Mouse (Mus musculus): Measurements from ENCODE around the gene Smim14.
A peak's percentile ranks its signal among the peaks of the same experiment; 100 is the strongest.
"Not testable (repeated sequence)": the region's sequence is repeated elsewhere in the genome, so short reads cannot be mapped to it uniquely, and the experiment has no call there.

The Smim14 gene

GRCm38 (mm10) chr5:65514635-65515278 is 22.2 kb downstream of the Smim14 start:
- no peak for DNase-seq

DNA sequence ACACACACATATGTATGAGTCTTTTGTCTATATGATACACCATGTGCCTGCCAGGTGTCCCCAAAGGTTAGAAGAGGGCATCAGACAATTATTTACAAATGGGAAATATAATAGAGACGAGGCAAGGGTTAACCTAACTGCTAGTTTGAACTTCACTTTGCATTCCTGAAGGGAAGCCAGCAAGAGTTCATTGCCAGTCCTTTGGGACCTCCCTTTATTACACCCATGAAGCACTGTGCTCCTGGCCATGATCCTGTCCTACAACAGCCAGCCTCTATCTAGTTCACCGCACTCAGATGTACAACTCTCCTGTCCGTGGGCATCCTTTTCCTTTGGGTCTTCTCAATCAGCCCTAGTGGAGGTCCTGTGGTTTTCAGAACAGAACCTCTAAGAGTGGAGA is 23.5 kb downstream of the Smim14 start:
- DNase-seq: no peak

DNA sequence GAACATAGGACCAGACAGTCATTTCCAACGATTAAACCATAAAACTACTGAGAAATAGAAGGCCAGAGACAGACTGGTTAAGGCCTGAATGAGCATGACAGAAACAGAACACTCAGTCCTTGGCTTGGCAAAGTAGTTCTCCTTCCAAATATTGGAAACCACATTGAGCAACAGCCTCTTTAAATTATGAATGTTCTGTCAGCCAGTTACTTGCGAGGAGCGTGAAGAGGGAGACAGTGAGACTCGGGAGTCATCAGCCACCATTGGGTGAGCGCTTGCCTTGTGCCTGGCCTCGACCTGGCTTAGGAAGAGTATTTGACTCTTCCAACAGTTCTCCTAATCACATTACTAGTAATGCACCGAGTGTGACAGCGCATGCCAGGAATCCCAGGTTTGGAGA is 28.6 kb downstream of the Smim14 start:
- no peak for DNase-seq

DNA sequence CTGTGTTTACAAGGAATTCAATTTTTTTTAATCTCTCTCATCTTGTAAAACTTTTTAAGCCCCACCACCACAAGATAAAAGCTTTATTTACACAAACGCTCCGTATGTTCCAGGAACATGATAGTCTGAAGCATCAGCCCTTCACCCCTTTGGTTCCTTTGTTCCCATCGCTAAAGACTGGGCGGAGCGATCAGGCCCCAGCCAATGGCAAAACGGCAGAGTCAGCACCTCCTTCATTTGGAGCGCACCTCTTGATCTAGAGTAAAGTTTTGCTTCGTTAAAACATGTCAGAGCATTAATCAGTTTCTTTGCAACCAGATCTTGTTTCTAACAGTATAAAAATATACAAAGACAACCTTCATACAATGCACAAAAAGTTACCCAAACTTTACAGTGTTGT is 31.2 kb downstream of the Smim14 start:
- DNase-seq: peak; percentile 44 to 62

DNA sequence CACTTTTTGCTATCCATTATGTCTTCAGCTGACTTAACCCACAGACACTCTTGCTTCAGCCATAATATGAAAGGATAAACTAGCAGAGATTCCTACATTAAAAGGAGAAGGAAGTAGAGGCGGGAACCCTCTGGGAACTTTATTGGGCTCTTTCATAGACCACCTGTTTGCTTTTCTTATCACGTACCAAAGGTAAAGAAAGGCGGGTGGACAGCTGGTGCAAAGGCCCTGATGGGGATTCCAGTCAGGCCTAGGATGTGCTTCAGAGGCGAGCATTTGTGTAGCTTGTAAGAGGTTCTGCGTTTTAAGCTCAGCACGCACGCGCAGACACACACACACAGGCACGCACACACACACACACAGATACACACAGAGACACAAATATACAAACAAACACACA is 35.6 kb downstream of the Smim14 start:
- no peak for DNase-seq

DNA sequence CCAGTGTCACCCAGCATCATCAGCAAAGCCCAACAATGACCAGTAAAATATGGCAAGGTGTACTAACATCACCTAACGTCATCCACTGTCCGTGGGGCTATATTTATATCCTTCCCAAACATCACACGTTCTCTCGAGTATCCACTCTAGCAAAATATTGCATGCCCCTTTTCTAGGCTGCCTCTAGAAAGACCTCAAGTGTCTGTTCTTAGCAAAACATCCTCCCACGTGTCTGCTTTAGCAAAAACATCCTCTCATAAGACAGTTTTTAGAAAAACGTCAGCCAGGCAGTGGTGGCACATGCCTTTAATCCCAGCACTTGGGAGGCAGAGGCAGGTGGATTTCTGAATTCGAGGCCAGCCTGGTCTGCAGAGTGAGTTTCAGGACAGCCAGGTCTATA is 36.8 kb downstream of the Smim14 start:
- no peak for DNase-seq

- DNase-seq: peak; percentile 91 to 95
Observed at GRCm38 (mm10) chr5:65492716-65493531, 44.1 kb downstream of the Smim14 start, which contains the start of gene Gm43552. Gene Gm43552 (minus strand): TSS chr5:65492833.

GRCm38 (mm10) chr5:65491767-65492715 is 44.9 kb downstream of the Smim14 start:
- peak; percentile 79 to 80 for DNase-seq

GRCm38 (mm10) chr5:65489830-65490229 is 47.2 kb downstream of the Smim14 start:
- peak; percentile 12 to 33 for DNase-seq

GRCm38 (mm10) chr5:65488725-65489124 is 48.3 kb downstream of the Smim14 start:
- DNase-seq: no peak

- DNase-seq: peak in 1 of 2 experiments; percentile 9
Observed at GRCm38 (mm10) chr5:65487381-65487780, 49.6 kb downstream of the Smim14 start.

DNA sequence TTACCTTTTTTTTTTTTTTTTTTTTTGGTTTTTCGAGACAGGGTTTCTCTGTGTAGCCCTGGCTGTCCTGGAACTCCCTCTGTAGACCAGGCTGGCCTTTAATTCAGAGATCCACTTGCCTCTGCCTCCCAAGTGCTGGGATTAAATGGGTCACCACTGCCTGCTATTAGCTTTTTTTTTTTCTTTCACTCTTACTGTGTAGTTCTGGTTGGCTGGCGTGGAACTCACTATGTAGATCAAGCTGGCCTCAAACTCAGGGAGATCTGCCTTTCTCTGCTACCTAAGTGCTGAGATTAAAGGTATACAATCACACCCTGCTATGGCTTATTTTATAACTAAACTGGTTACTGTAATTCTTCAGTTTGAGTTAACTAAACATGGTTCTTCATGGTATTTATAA is 50.5 kb downstream of the Smim14 start:
- no peak for DNase-seq

DNA sequence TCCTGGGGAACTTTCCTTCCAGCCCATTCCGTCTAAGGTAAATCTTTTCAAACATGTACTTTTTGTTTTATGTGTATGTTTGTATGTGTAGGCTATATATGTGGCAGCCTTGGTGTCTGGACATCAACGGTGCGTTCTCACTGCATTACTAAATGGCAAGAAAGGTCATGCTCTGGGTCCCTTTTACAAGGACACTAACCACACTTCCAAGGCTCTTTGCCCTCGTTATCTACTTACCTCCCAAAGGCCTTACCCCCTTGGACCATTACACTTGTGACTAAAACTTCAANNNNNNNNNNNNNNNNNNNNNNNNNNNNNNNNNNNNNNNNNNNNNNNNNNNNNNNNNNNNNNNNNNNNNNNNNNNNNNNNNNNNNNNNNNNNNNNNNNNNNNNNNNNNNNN is 54.0 kb downstream of the Smim14 start:
- no peak for DNase-seq

DNA sequence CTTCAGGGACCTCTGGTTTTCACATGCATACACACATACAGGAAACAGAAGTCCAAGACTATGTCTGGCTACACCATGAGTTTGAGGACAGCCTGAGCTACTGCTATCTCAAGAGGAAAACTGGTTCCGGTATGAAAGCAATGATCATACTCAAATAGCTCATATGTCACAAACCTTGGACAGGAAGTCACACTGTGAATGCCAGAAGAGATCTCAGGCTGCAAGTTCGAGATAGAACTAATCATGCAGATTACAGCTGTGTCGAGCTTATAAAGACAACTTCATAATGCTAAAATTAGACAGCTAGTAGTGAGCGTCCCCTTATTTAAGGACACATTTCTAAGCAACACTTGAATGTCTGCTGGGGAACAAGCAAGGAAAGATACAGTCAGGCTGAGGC is 56.5 kb downstream of the Smim14 start:
- DNase-seq: no peak

- no peak for DNase-seq
Observed at GRCm38 (mm10) chr5:65479681-65480445, 57.1 kb downstream of the Smim14 start.

DNA sequence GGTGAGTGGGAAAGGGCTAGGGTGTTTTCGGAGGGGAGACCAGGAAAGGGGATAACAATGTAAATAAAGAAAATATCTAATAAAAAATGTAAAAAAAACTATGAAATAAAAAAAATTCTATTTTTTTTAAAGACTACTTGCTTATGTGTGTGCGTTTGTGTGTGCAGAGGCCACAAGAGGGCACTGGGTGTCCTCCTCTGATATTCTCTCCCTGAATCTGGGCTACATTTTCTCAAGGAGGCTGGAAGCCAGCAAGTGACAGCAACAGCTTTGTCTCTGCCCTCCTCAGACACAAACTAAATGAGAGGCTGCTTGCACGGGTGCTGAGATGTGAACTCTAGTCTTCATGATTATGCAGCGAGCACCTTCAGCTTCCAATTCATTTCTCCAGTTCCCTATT is 58.8 kb downstream of the Smim14 start:
- DNase-seq: peak; percentile 55 to 62

DNA sequence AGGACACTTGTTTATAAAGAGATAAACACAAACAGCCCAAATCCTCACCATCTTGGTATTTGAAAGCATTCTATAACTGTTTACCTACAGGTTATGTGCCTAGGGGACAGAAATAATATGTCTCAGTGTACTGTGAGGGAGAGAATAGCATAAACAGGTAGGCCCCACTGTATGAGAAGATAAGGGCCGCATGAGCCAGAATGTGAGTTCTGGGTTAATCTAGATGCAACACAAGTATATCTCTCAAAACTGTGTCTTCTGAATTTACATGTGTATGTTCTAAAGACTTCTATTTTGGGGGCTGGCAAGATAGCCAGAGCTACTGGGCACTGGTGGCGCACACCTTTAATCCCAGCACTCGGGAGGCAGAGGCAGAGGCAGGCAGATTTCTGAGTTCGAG is 60.2 kb downstream of the Smim14 start:
- DNase-seq: not testable (repeated sequence)

- DNase-seq: no peak
Observed at GRCm38 (mm10) chr5:65475806-65476205, 61.2 kb downstream of the Smim14 start.

GRCm38 (mm10) chr5:65469766-65470165 is 67.2 kb downstream of the Smim14 start:
- DNase-seq: peak in 1 of 2 experiments; percentile 13

DNA sequence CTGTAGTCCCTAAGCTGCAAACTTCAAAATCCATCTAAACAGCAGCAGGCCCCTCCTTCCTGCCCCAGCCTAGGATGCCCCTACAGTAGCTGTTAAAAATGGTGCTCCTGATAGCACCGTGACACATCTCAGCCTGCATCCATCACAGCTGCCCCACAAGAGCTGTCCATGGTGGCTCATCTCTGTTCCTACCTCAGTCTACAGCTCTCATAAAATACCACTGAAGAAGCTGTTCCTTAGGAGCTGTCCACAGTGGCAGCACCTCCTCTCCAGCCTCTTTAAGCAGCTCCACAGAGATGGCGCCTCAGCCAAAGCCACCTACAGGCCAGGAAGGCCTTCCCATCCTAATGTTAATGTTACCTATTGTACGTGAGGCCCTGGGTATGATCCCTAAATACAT is 70.1 kb downstream of the Smim14 start:
- no peak for DNase-seq

GRCm38 (mm10) chr5:65460361-65460760 is 76.6 kb downstream of the Smim14 start:
- no peak for DNase-seq

GRCm38 (mm10) chr5:65459454-65459853 is 77.5 kb downstream of the Smim14 start:
- DNase-seq: no peak
